Mouse (Mus musculus) liver, adult 10 weeks (tissue): Measurements from ENCODE around the gene Slc13a5. TPM values are rescaled to one million over a fixed set of nuclear protein-coding genes. Genes with fewer than 3 reads are reported as not detected.

Experiments used
- polyA plus RNA-seq: library from polyadenylated mRNA; stranded (reverse); fragments of 350-450 nt; fragmentation: Illumina TruSeq; extraction: RNeasy Lipid Tissue Mini Kit (QIAGEN cat#74804); gene quantifications from one replicate; pipeline ENCODE4 v1.2.3, GENCODE M21; 2014; ENCODE audit warnings: low read depth, low replicate concordance

The Slc13a5 gene
- 0.19 TPM for polyA plus RNA-seq

GRCm38 (mm10) chr11:72266960-72267560 lies at the start of gene Slc13a5:
Gene Slc13a5 (minus strand): TSS chr11:72267222.

GRCm38 (mm10) chr11:72314151-72314895 lies 47.3 kb upstream of the Slc13a5 start, which contains the start of gene Fbxo39:
Gene Fbxo39 (plus strand): TSS chr11:72314444.

GRCm38 (mm10) chr11:72301334-72301733 lies 34.3 kb upstream of the Slc13a5 start, which contains the start of gene Xaf1:
Gene Xaf1 (plus strand): TSS chr11:72301629.

GRCm38 (mm10) chr11:72215410-72215797 lies 51.6 kb downstream of the Slc13a5 start, which contains the start of gene Med31:
Gene Med31 (minus strand): TSS chr11:72215592.

GRCm38 (mm10) chr11:72207204-72207833 lies 59.7 kb downstream of the Slc13a5 start, which contains the start of the genes 4933427D14Rik and Txndc17:
Gene 4933427D14Rik (minus strand): TSS chr11:72207459.
Gene Txndc17 (plus strand): TSS chr11:72207547.

GRCm38 (mm10) chr11:72206341-72207203 lies 60.5 kb downstream of the Slc13a5 start, which contains the start of gene Gm43951:
Gene Gm43951 (minus strand): TSS chr11:72206840.

Other genes starting within 250 kb of the Slc13a5 start
- not detected for gene Aipl1, start 229.7 kb downstream of the Slc13a5 start, polyA plus RNA-seq
- gene Pimreg, start 225.2 kb downstream of the Slc13a5 start, polyA plus RNA-seq = not detected
- gene Pitpnm3, start 131.4 kb downstream of the Slc13a5 start, polyA plus RNA-seq = not detected
- gene Gm43951, start 60.4 kb downstream of the Slc13a5 start, polyA plus RNA-seq = not detected
- 1.4 TPM for gene 4933427D14Rik, start 59.8 kb downstream of the Slc13a5 start, polyA plus RNA-seq
- 79.5 TPM for gene Txndc17, start 59.7 kb downstream of the Slc13a5 start, polyA plus RNA-seq
- gene Med31, start 51.6 kb downstream of the Slc13a5 start, polyA plus RNA-seq = 5.5 TPM
- 20.2 TPM for gene Xaf1, start 34.4 kb upstream of the Slc13a5 start, polyA plus RNA-seq
- not detected for gene Fbxo39, start 47.2 kb upstream of the Slc13a5 start, polyA plus RNA-seq
- not detected for gene Tekt1, start 95.2 kb upstream of the Slc13a5 start, polyA plus RNA-seq
- 0.32 TPM for gene Smtnl2, start 144.5 kb upstream of the Slc13a5 start, polyA plus RNA-seq
- gene Ggt6, start 168.3 kb upstream of the Slc13a5 start, polyA plus RNA-seq = 2.4 TPM
- gene Mybbp1a, start 174.1 kb upstream of the Slc13a5 start, polyA plus RNA-seq = 14.4 TPM
- gene Spns2, start 222.7 kb upstream of the Slc13a5 start, polyA plus RNA-seq = 6.7 TPM